Mouse (Mus musculus) thymus, adult 2 months (tissue): ENCODE measurements around the gene Gm11733. TPM values are rescaled to one million over a fixed set of nuclear protein-coding genes. Genes with fewer than 3 reads are reported as not detected.

Experiments
- DNase-seq: peaks from one replicate; pipeline ENCODE4 v3.0.0; 2021
- H3K27ac ChIP-seq: fragments of 200-500 bp; 2 replicates; pipeline ENCODE4 v1.5.1; 2012; ENCODE audit warnings: low read length, control low read depth; ENCODE audit not compliant: control insufficient read depth, insufficient read depth
- H3K27me3 ChIP-seq: fragments of 200-500 bp; 2 replicates; pipeline ENCODE4 v1.6.1; 2012; ENCODE audit warnings: mild to moderate bottlenecking, low read length, moderate library complexity, mixed read lengths; ENCODE audit not compliant: control insufficient read depth, insufficient read depth
- H3K36me3 ChIP-seq: fragments of 200-500 bp; 2 replicates; pipeline ENCODE4 v1.6.1; 2012; ENCODE audit warnings: mild to moderate bottlenecking, low read length, moderate library complexity; ENCODE audit not compliant: control insufficient read depth, insufficient read depth
- H3K4me1 ChIP-seq: fragments of 200-500 bp; replicated peaks from 2 replicates; pipeline ENCODE4 v1.6.1; 2012; ENCODE audit warnings: low read length; ENCODE audit not compliant: control insufficient read depth, insufficient read depth
- H3K4me3 ChIP-seq: fragments of 200-500 bp; 2 replicates; pipeline ENCODE4 v1.5.1; 2012; ENCODE audit warnings: mild to moderate bottlenecking, low read length, control low read depth, moderate library complexity; ENCODE audit not compliant: control insufficient read depth, insufficient read depth
- CTCF ChIP-seq: fragments of 200-500 bp; IDR thresholded peaks from 2 replicates; pipeline ENCODE4 v1.5.1; 2012; ENCODE audit warnings: mild to moderate bottlenecking, control low read depth, low read length, moderate library complexity, borderline replicate concordance; ENCODE audit not compliant: control insufficient read depth, poor library complexity, insufficient read depth; ENCODE audit errors: extremely low read depth
- POLR2A ChIP-seq: fragments of 200-500 bp; IDR thresholded peaks from 2 replicates; pipeline ENCODE4 v1.6.1; 2012; ENCODE audit warnings: mild to moderate bottlenecking, low read length, control low read depth, moderate library complexity; ENCODE audit not compliant: control insufficient read depth, poor library complexity, insufficient read depth; ENCODE audit errors: extremely low read depth
- WGBS: fragments of 180-500 bp; shearing (Covaris S2); methylation state at CpG from one replicate; pipeline ENCODE4 v1.1.7; 2018; 5-methylcytosine and 5-hydroxymethylcytosine counted together
- polyA plus RNA-seq: library from polyadenylated mRNA; depleted of rRNA; stranded (reverse); fragments of >200 nt; gene quantifications from 2 replicates; pipeline ENCODE4 v1.2.3, GENCODE M21; 2012

Gm11733 gene
- polyA plus RNA-seq, 1 experiment: not detected

GRCm38 (mm10) chr11:117476554-117477107 is 7.5 kb upstream of the Gm11733 start:
- Histone ChIP-seq H3K4me3 (no peak overlapping the region), H3K4me1 (peaks cover 19% of the 10 kb centered on the region), H3K36me3 (no peaks in the 10 kb centered on the region), H3K27ac (no peak overlapping the region), H3K27me3 (no peaks in the 10 kb centered on the region; the same call in 1 of the 2 replicates)
- DNase-seq: peak; percentile 9
- WGBS: 11% methylated on average over 5 of the region's 5 CpGs
- TF ChIP-seq CTCF: no peak
- TF ChIP-seq POLR2A: no peak

GRCm38 (mm10) chr11:117478271-117479006 is 5.7 kb upstream of the Gm11733 start:
- peak; percentile 30 for DNase-seq
- TF ChIP-seq POLR2A: no peak
- no peak for TF ChIP-seq CTCF
- Histone ChIP-seq H3K4me1 (peaks cover 30% of the 10 kb centered on the region), H3K36me3 (no peaks in the 10 kb centered on the region), H3K4me3 (no peak overlapping the region), H3K27me3 (no peaks in the 10 kb centered on the region; the same call in 1 of the 2 replicates), H3K27ac (no peak overlapping the region)
- 75% methylated on average over 10 of the region's 10 CpGs for WGBS

- no peak for TF ChIP-seq CTCF
- TF ChIP-seq POLR2A: no peak
- no peak overlapping the region for H3K27ac ChIP-seq
- no peak overlapping the region for H3K4me3 ChIP-seq
- DNase-seq: no peak
- WGBS: 69% methylated on average over 13 of the region's 13 CpGs
- H3K27me3 ChIP-seq: no peaks in the 10 kb centered on the region; the same call in 1 of the 2 replicates
- peaks cover 30% of the 10 kb centered on the region for H3K4me1 ChIP-seq
- H3K36me3 ChIP-seq: no peaks in the 10 kb centered on the region
Measured at GRCm38 (mm10) chr11:117479007-117479719, 5.0 kb upstream of the Gm11733 start.

- no peak overlapping the region for H3K27ac ChIP-seq
- H3K4me1 ChIP-seq: peaks cover 30% of the 10 kb centered on the region
- WGBS: 80% methylated on average over 12 of the region's 12 CpGs
- no peak overlapping the region for H3K4me3 ChIP-seq
- no peak for DNase-seq
- TF ChIP-seq POLR2A (no peak), CTCF (no peak)
- H3K27me3 ChIP-seq: no peaks in the 10 kb centered on the region; the same call in 1 of the 2 replicates
- H3K36me3 ChIP-seq: no peaks in the 10 kb centered on the region
Measured at GRCm38 (mm10) chr11:117479746-117480145, 4.4 kb upstream of the Gm11733 start.

GRCm38 (mm10) chr11:117482300-117482676 is 1.9 kb upstream of the Gm11733 start:
- Histone ChIP-seq H3K4me3 (peak overlapping the region; percentile 28), H3K4me1 (peaks cover 17% of the 10 kb centered on the region), H3K36me3 (no peaks in the 10 kb centered on the region), H3K27ac (no peak overlapping the region), H3K27me3 (no peaks in the 10 kb centered on the region; the same call in 1 of the 2 replicates)
- WGBS: 9% methylated on average over 11 of the region's 11 CpGs
- TF ChIP-seq POLR2A (no peak; the same call in 1 of the 2 replicates), CTCF (no peak)
- no peak for DNase-seq
